Mouse (Mus musculus) adrenal gland, adult 8-10 months (tissue): ENCODE data around the gene Cyb5r3. TPM values are rescaled to one million over a fixed set of nuclear protein-coding genes. Genes with fewer than 3 reads are reported as not detected.
A peak's percentile ranks its signal among the peaks of the same experiment; 100 is the strongest.
"Not testable (repeated sequence)": the region's sequence is repeated elsewhere in the genome, so short reads cannot be mapped to it uniquely, and the experiment has no call there.

Source experiments
- DNase-seq: peaks from one replicate; pipeline ENCODE4 v3.0.0; 2022
- total RNA-seq, 4 experiments: library from RNA; stranded (reverse); gene quantifications; 2 replicates each; pipeline ENCODE4 v1.2.4; 2022

The Cyb5r3 gene
- total RNA-seq, 4 experiments from 2014 or later = 296 to 432 (median 354) TPM

- DNase-seq = no peak
Measured at GRCm38 (mm10) chr15:83150073-83150442, 22.3 kb downstream of the Cyb5r3 start.

- peak; percentile 97 for DNase-seq
Measured at GRCm38 (mm10) chr15:83149196-83150072, 23.0 kb downstream of the Cyb5r3 start, which contains the start of gene Poldip3. Gene Poldip3, minus strand, starts transcription at chr15:83149384.

- DNase-seq = no peak
Measured at GRCm38 (mm10) chr15:83148801-83149195, 23.6 kb downstream of the Cyb5r3 start.

DNA sequence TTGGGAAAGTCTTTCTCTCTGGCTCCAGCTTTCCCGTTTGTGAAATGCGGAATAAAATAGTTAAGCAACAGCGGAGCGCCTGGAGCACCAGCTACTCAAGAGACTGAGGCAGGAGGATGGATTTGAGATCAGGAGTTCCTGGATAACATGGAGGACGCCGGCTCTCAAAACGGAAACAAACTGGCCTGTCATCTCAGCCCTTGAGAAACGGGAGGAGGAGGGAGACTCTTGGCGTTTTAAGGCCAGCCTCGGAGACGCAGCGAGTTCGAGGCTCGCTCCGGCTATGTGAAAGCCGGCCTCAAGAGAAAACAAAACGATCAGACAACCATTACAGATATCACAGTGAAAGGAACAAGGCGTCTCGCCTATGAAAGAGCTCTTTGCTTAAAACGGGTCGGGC is 24.0 kb downstream of the Cyb5r3 start:
- DNase-seq = no peak

DNA sequence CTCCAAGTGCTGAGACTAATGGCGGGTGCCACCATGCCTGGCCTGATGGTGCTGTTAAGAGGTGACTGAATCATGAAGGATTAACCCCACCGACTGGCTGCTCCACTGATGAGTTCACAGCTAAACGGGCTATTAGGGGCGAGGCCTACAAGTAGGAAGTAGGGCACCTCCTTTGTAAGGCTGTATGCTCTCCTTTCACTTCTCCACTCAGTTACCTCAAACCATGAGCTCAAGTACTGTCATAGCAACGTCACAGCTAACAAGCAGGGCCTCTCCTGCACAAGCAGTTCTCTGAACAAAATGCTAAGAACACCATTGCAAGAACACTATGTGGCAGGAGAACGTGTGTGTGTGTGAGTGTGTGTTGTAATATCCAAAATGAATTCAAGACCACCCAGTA is 26.9 kb downstream of the Cyb5r3 start:
- DNase-seq = no peak

DNA sequence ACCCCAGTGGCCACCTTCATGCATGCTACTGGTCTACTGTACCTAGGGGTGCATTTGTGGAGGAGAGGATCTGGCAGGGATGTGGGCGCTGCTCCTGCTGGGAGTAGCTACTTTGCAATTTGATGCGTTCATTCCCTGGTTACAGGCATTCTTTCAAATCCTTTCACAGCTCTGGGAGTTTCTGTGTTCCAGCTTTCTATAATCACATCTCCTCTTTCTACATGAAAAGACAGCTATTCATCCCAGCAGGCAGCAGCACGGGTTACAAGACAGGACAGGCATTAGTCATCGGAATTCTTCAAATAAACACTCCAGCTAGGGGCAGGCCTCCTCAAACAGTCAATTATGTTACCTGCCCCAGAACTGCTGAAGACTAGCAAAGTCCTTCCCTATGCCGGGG is 29.5 kb downstream of the Cyb5r3 start:
- no peak for DNase-seq

- no peak for DNase-seq
Measured at GRCm38 (mm10) chr15:83135654-83136053, 36.7 kb downstream of the Cyb5r3 start.

GRCm38 (mm10) chr15:83134671-83135070 is 37.7 kb downstream of the Cyb5r3 start:
- DNase-seq = no peak

DNA sequence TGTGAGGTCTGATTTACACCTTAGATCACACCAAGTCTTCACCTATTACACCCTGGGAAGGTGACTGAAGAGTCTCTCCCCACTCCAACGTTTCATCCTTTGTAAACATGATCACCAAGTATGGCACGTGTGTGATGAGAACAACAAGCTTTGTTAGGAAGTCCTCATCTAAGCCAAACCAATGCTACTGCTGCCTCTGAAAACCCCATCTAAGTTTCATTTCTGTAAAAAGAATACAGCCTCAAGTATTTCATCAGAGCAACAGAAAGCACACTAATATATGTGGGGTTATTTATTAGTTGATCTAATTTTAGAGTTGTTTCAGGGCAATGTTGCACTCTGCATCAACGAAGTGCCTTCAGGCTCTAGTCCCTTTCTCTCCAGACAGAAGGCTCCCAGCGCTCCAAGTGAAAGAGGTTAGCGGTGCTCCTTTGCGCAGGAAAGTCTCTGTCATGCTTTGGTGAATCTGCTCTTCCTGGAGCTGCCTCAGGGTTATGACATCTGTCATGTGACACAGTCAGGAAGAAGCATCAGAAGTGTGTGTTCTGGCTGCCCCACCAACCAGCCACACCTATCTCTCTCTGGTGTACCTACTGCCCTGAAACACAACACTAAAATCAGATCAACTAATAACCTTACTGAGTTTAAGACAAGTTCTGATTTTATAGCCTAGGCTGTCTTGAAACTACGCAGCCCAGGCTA is 42.7 kb downstream of the Cyb5r3 start:
- no peak for DNase-seq

DNA sequence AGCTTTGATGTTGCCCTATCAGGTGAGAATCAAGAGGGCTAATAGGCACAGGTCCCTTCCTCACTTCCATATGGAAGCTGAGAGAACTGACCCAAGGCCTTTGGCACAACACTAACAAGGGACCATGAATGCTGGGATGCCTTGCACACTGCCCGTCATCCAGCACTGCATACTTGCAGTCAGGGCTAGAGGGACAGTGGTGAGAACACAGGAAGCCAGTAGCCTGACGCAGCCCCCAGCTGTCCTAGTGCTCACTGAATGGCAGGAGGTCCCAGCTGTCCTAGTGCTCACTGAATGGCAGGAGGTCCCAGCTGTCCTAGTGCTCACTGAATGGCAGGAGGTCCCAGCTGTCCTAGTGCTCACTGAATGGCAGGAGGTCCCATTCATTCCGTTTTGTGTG is 45.4 kb downstream of the Cyb5r3 start:
- not testable (repeated sequence) for DNase-seq

- no peak for DNase-seq
Measured at GRCm38 (mm10) chr15:83126582-83126981, 45.8 kb downstream of the Cyb5r3 start.

GRCm38 (mm10) chr15:83124625-83125024 is 47.8 kb downstream of the Cyb5r3 start:
- no peak for DNase-seq

GRCm38 (mm10) chr15:83122566-83123145 is 49.7 kb downstream of the Cyb5r3 start, which contains the start of gene Rrp7a:
Gene Rrp7a, minus strand, starts transcription at chr15:83122801.
- peak; percentile 92 for DNase-seq

GRCm38 (mm10) chr15:83121709-83122565 is 50.5 kb downstream of the Cyb5r3 start:
- no peak for DNase-seq

DNA sequence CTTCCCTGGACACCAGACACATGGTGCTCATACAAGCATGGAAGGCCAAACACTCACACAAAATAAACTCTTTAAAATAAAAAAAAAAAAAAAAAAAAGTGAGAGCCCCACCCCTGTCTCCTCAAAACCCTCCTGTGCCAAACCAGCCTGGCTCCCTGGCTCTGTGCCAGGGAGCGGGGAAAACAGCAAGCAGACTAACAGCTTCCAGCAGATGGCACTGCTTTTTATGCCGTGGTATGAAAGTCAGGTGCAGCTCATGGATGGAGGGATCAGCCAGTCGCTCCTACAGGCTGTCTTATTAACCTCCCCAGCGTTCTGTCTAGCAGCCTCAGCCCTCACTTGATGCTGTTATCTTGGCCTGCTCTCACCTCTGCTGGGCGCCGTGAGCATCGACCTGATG is 54.0 kb downstream of the Cyb5r3 start:
- no peak for DNase-seq

- no peak for DNase-seq
Measured at GRCm38 (mm10) chr15:83115071-83115470, 57.3 kb downstream of the Cyb5r3 start.

DNA sequence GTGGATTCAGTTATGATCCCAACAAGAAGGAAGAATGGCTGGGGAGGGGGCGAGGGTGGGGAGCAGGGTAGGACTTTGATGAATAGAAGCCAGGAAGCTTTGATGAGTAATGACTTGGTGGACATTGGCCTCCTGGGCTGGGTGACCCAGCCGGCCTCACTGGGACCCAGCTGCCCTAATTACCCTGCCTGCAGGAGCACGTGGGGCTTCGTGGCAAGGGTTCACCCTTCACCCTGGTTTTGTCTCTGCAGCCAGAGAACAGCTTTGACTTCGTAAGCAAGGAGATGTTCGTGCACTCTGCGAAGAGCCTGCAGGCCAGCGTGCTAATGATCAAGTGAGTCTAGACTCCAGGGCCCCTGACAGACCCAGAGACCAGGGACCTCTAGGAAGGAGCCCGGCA is 58.3 kb downstream of the Cyb5r3 start:
- no peak for DNase-seq

GRCm38 (mm10) chr15:83112898-83113297 is 59.5 kb downstream of the Cyb5r3 start:
- DNase-seq = peak; percentile 69

- no peak for DNase-seq
Measured at GRCm38 (mm10) chr15:83111874-83112273, 60.5 kb downstream of the Cyb5r3 start.

- no peak for DNase-seq
Measured at GRCm38 (mm10) chr15:83111290-83111689, 61.1 kb downstream of the Cyb5r3 start.

DNA sequence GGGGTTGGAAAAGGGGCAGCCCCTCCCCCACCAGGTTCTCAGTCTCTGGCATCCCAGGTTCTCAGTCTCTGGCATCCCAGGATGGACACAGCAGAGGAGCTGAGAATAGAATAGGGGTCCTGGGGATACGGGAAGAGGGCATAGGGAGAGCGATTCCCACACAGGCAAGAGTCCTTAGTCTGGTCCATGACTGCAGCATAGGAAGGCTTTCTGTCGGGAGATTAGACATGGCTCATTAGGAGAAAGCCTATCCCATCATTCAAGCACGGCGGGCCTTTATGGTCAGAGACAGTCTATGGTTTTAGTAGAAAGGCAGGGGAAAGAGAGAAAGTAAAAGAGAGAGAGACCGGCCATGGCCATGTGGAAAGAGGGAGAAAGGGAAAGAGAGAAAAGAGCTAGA is 64.6 kb downstream of the Cyb5r3 start:
- no peak for DNase-seq

DNA sequence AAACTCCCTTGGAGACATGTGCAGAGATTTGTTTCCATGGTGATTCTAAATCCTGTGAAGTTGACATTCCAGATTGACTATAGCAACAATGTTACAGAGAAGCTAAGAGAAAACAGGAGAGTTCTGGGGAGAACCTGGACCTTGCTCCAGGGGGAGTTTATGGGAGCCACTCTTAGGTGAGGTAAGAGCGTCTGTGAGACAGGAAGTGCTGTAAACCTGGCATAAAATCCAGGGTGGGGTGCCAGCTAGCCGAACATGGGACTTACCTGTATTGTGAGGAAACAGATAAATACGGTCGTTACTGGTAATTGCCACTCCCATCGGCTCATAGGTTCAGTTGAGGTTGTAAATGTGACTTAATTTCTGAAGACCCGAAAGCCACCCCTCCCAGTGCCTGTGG is 66.0 kb downstream of the Cyb5r3 start:
- no peak for DNase-seq
